Mouse (Mus musculus) midbrain, embryonic 14.5 days (tissue): Measurements from ENCODE around the gene St3gal4. TPM values are rescaled to one million over a fixed set of nuclear protein-coding genes. Genes with fewer than 3 reads are reported as not detected.

Experiments used
- ATAC-seq: fragments of 200-750 bp; cut with Nextera tagmentation; 2 replicates; pipeline ENCODE4 v1.8.0; 2017; ENCODE audit warnings: moderate number of reproducible peaks, moderate library complexity; ENCODE audit not compliant: low FRiP score, low TSS enrichment
- DNase-seq: peaks from one replicate; pipeline ENCODE4 v3.0.0-alpha.2; 2015
- H3K27ac ChIP-seq: fragments of 300-500 bp; sonication (generic); replicated peaks from 2 replicates; pipeline ENCODE4 v1.5.1; 2014; ENCODE audit warnings: mild to moderate bottlenecking, low read depth, low read length, moderate library complexity
- H3K27me3 ChIP-seq: fragments of 300-500 bp; sonication (generic); 2 replicates; pipeline ENCODE4 v1.6.1; 2014; ENCODE audit warnings: low read length, control low read depth, mixed read lengths; ENCODE audit not compliant: control insufficient read depth, insufficient read depth
- H3K36me3 ChIP-seq: fragments of 300-500 bp; sonication (generic); 2 replicates; pipeline ENCODE4 v1.6.1; 2014; ENCODE audit warnings: low read length, control low read depth; ENCODE audit not compliant: control insufficient read depth, insufficient read depth
- H3K4me1 ChIP-seq: fragments of 300-500 bp; sonication (generic); 2 replicates; pipeline ENCODE4 v1.6.1; 2014; ENCODE audit warnings: mild to moderate bottlenecking, antibody characterized with exemption, low read length, control low read depth; ENCODE audit not compliant: control insufficient read depth, insufficient read depth
- H3K4me2 ChIP-seq: fragments of 300-500 bp; sonication (generic); 2 replicates; pipeline ENCODE4 v1.6.1; 2014; ENCODE audit warnings: mild to moderate bottlenecking, low read length, moderate library complexity
- H3K4me3 ChIP-seq: fragments of 300-500 bp; sonication (generic); replicated peaks from 2 replicates; pipeline ENCODE4 v1.5.1; 2014; ENCODE audit warnings: low read depth, low read length
- H3K9ac ChIP-seq: fragments of 300-500 bp; sonication (generic); replicated peaks from 2 replicates; pipeline ENCODE4 v1.6.1; 2014; ENCODE audit warnings: mild to moderate bottlenecking, low read length, moderate library complexity
- H3K9me3 ChIP-seq: fragments of 300-500 bp; sonication (generic); 2 replicates; pipeline ENCODE4 v1.6.1; 2016; ENCODE audit warnings: low read length, control low read depth, mixed read lengths; ENCODE audit not compliant: control insufficient read depth
- WGBS: fragments of 180-500 bp; shearing (Covaris S2); extraction: QIAGEN DNeasy Blood & Tissue Kit; methylation state at CpG from one replicate; pipeline ENCODE4 v1.1.7; 2014; 5-methylcytosine and 5-hydroxymethylcytosine counted together
- polyA plus RNA-seq: library from polyadenylated mRNA; unstranded; fragments of >200 nt; fragmentation: Nextera tagmentation; extraction: Ambion mirVana; gene quantifications from 2 replicates; pipeline ENCODE4 v1.2.1, GENCODE M21; 2014

St3gal4 gene
- polyA plus RNA-seq, 1 experiment from 2014 or later = 11.1 TPM

DNA sequence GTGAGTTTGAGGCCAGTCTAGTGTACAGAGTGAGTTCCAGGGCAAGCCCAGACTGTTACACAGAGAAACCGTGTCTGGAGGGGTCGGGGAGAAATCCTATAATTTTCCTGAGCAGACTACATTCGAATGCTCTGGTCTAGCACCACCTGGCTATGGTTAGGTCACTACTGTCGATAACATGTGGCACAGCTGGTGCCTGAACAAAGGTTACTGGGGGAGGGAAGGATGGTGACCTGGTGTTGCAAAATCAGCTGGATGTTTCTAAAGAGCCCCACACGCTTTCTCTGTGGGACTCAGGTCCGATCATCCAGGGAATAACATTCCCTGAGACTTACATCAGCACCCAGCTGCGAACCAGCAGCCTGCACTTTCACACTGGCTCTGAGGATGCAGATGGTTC is 19.0 kb upstream of the St3gal4 start:
- H3K27me3 ChIP-seq = no peaks in the 10 kb centered on the region
- H3K36me3 ChIP-seq = peaks cover 3% of the 10 kb centered on the region; the same call in 1 of the 2 replicates
- no peak overlapping the region for H3K27ac ChIP-seq
- WGBS = 86% methylated on average over 7 of the region's 7 CpGs
- H3K9ac ChIP-seq = no peak overlapping the region
- H3K4me3 ChIP-seq = no peak overlapping the region
- no peak for ATAC-seq
- H3K4me2 ChIP-seq = no peak overlapping the region
- no peak for DNase-seq
- H3K4me1 ChIP-seq = no peaks in the 10 kb centered on the region
- H3K9me3 ChIP-seq = no peaks in the 10 kb centered on the region

DNA sequence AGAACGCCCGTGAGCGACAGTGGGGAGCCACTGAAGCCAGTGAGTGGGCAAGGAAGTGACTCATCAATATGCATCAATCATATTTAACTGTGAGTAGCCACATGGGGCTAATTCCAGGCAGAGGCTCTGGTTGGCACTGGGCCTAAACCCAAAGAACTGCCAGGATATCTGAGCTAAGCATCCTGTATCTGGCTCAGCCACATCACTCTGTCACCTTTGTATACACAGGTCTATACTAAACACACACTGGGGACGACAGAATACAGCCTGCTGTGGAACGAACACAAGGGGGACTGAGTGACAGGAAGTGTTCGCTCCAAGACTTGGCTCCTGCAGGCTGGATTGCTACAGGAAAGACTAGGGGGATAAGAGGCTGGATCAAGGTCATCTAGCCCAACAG is 16.5 kb upstream of the St3gal4 start:
- H3K4me2 ChIP-seq = no peak overlapping the region
- no peak overlapping the region for H3K27ac ChIP-seq
- ATAC-seq (no peak), DNase-seq (peak; percentile 13)
- H3K27me3 ChIP-seq = no peaks in the 10 kb centered on the region
- H3K9me3 ChIP-seq = no peaks in the 10 kb centered on the region
- 80% methylated on average over 6 of the region's 6 CpGs for WGBS
- H3K36me3 ChIP-seq = peaks cover 3% of the 10 kb centered on the region; the same call in 1 of the 2 replicates
- no peaks in the 10 kb centered on the region for H3K4me1 ChIP-seq
- no peak overlapping the region for H3K4me3 ChIP-seq
- H3K9ac ChIP-seq = no peak overlapping the region

- H3K9me3 ChIP-seq = no peaks in the 10 kb centered on the region
- H3K36me3 ChIP-seq = peaks cover 19% of the 10 kb centered on the region
- H3K4me3 ChIP-seq = no peak overlapping the region
- no peak overlapping the region for H3K9ac ChIP-seq
- no peaks in the 10 kb centered on the region for H3K4me1 ChIP-seq
- H3K4me2 ChIP-seq = no peak overlapping the region
- WGBS = 87% methylated on average over 16 of the region's 16 CpGs
- no peak for ATAC-seq
- no peaks in the 10 kb centered on the region for H3K27me3 ChIP-seq
- DNase-seq = no peak
- no peak overlapping the region for H3K27ac ChIP-seq
These were observed 12.7 kb upstream of the St3gal4 start for GRCm38 (mm10) chr9:35131637-35132397.

GRCm38 (mm10) chr9:35128995-35129418 is 9.9 kb upstream of the St3gal4 start:
- Histone ChIP-seq H3K9me3 (no peaks in the 10 kb centered on the region), H3K27me3 (no peaks in the 10 kb centered on the region), H3K27ac (no peak overlapping the region), H3K9ac (no peak overlapping the region), H3K4me1 (no peaks in the 10 kb centered on the region), H3K36me3 (peaks cover 29% of the 10 kb centered on the region), H3K4me3 (no peak overlapping the region), H3K4me2 (no peak overlapping the region)
- ATAC-seq (no peak), DNase-seq (no peak)
- 90% methylated on average over 9 of the region's 9 CpGs for WGBS

DNA sequence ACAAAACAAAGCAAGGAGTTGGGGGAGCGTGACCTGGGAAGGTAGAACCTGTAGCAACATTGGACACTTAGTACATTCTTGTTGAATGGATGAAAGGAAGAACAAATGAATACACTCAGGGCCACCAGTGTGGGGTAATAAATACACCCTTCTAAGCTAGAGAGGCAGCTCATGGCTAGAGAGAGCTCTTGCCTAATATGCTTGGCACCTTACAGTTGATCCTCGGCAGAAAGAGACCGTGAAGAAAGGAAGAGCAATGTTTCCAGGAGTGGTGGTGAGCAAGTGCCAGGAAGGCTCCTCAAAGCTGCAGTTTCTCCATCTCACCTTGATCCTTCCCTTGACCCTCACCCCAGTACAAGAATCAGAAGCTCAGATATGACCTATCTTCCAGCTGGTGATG is 9.5 kb upstream of the St3gal4 start:
- H3K9me3 ChIP-seq = no peaks in the 10 kb centered on the region
- H3K9ac ChIP-seq = no peak overlapping the region
- no peaks in the 10 kb centered on the region for H3K4me1 ChIP-seq
- H3K27me3 ChIP-seq = no peaks in the 10 kb centered on the region
- no peak overlapping the region for H3K27ac ChIP-seq
- ATAC-seq (no peak), DNase-seq (no peak)
- WGBS = 95% methylated on average over 3 of the region's 3 CpGs
- H3K36me3 ChIP-seq = peaks cover 29% of the 10 kb centered on the region
- H3K4me2 ChIP-seq = no peak overlapping the region
- H3K4me3 ChIP-seq = no peak overlapping the region

GRCm38 (mm10) chr9:35127561-35127960 is 8.5 kb upstream of the St3gal4 start:
- no peaks in the 10 kb centered on the region for H3K27me3 ChIP-seq
- ATAC-seq = no peak
- H3K9ac ChIP-seq = no peak overlapping the region
- no peak overlapping the region for H3K4me3 ChIP-seq
- no peak for DNase-seq
- no peak overlapping the region for H3K27ac ChIP-seq
- H3K4me2 ChIP-seq = no peak overlapping the region
- WGBS = 96% methylated on average over 5 of the region's 5 CpGs
- H3K36me3 ChIP-seq = peaks cover 29% of the 10 kb centered on the region
- no peaks in the 10 kb centered on the region for H3K9me3 ChIP-seq
- no peaks in the 10 kb centered on the region for H3K4me1 ChIP-seq

- no peaks in the 10 kb centered on the region for H3K9me3 ChIP-seq
- no peaks in the 10 kb centered on the region for H3K4me1 ChIP-seq
- WGBS = 90% methylated on average over 6 of the region's 6 CpGs
These were observed 8.1 kb upstream of the St3gal4 start for GRCm38 (mm10) chr9:35127147-35127546.

DNA sequence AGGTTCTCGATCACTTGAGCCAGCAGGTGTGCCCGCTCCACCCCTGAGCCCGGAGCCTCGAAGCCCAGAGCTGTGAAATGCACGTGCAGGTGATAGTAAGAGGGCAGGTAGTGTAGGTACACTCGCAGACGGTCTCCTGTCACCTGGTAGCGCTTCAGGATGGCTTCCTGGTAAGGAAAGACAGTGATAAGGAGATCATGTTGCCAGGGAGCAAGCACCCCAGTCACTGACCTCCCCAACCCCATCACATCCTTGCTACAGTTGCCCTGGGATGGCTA is 5.5 kb upstream of the St3gal4 start:
- ATAC-seq (no peak), DNase-seq (no peak)
- Histone ChIP-seq H3K4me1 (no peaks in the 10 kb centered on the region), H3K27me3 (no peaks in the 10 kb centered on the region), H3K4me2 (no peak overlapping the region), H3K9me3 (no peaks in the 10 kb centered on the region), H3K27ac (no peak overlapping the region), H3K9ac (no peak overlapping the region), H3K36me3 (peaks cover 29% of the 10 kb centered on the region), H3K4me3 (no peak overlapping the region)
- WGBS = 98% methylated on average over 8 of the region's 8 CpGs

More at GRCm38 (mm10) chr9:35127147-35127546, 8.1 kb upstream of the St3gal4 start:
- ATAC-seq = no peak
- no peak overlapping the region for H3K4me3 ChIP-seq
- H3K4me2 ChIP-seq = no peak overlapping the region
- H3K27me3 ChIP-seq = no peaks in the 10 kb centered on the region
- no peak overlapping the region for H3K27ac ChIP-seq
- DNase-seq = no peak
- H3K9ac ChIP-seq = no peak overlapping the region
- peaks cover 29% of the 10 kb centered on the region for H3K36me3 ChIP-seq
